Mouse (Mus musculus) lung, postnatal 0 days (tissue): ENCODE results near the gene A830005F24Rik.

Experiments used
- CTCF ChIP-seq: IDR thresholded peaks from 2 replicates; pipeline ENCODE4 v1.5.1; 2016; ENCODE audit warnings: antibody characterized with exemption, mild to moderate bottlenecking
- EP300 ChIP-seq: IDR thresholded peaks from 2 replicates; pipeline ENCODE4 v1.6.1; 2016; ENCODE audit warnings: antibody characterized with exemption, mild to moderate bottlenecking, control low read depth

DNA sequence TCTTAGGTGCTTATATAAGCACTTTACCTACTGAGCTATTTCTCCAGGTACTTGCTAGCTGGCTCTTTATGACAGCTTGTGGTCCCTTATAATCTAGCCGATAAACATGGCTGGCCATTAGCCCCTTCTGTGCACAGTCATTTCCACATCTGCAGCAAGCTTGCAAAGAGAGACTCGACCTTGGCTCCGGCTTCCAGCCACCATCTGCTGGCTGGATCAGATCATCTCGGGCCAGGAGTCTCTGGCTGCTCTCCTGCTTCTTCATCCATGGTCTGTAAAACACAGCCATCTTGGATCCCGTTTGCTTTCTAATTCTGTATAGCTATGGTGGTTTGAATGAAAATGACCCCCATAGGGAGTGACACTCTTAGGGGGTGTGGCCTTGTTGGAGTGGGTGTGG lies 49.0 kb downstream of the A830005F24Rik start:
- TF ChIP-seq CTCF (no peak), EP300 (no peak)
